Mouse (Mus musculus) embryonic facial prominence, embryonic 14.5 days (tissue): ENCODE data around the gene Dgkd. TPM values are rescaled to one million over a fixed set of nuclear protein-coding genes. Genes with fewer than 3 reads are reported as not detected.
A peak's percentile ranks its signal among the peaks of the same experiment; 100 is the strongest.

ENCODE experiments used
- ATAC-seq: fragments of 200-750 bp; cut with Nextera tagmentation; 2 replicates; pipeline ENCODE4 v1.8.0; 2017; ENCODE audit warnings: low read depth, moderate number of reproducible peaks, moderate TSS enrichment
- DNase-seq: peaks from one replicate; pipeline ENCODE4 v3.0.0-alpha.2; 2015; ENCODE audit warnings: low spot score
- H3K27ac ChIP-seq: fragments of 300-500 bp; sonication (generic); replicated peaks from 2 replicates; pipeline ENCODE4 v1.5.1; 2014; ENCODE audit warnings: low read depth, mild to moderate bottlenecking, low read length, moderate library complexity
- H3K27me3 ChIP-seq: fragments of 300-500 bp; sonication (generic); replicated peaks from 2 replicates; pipeline ENCODE4 v1.6.1; 2014; ENCODE audit warnings: low read length; ENCODE audit not compliant: control insufficient read depth, insufficient read depth
- H3K36me3 ChIP-seq: fragments of 300-500 bp; sonication (generic); 2 replicates; pipeline ENCODE4 v1.6.1; 2014; ENCODE audit warnings: low read length, mixed read lengths; ENCODE audit not compliant: control insufficient read depth, insufficient read depth
- H3K4me1 ChIP-seq: fragments of 300-500 bp; sonication (generic); 2 replicates; pipeline ENCODE4 v1.6.1; 2014; ENCODE audit warnings: antibody characterized with exemption, low read length; ENCODE audit not compliant: control insufficient read depth, insufficient read depth
- H3K4me2 ChIP-seq: fragments of 300-500 bp; sonication (generic); 2 replicates; pipeline ENCODE4 v1.6.1; 2014; ENCODE audit warnings: low read depth, mild to moderate bottlenecking, low read length, moderate library complexity, mixed read lengths
- H3K4me3 ChIP-seq: fragments of 300-500 bp; sonication (generic); 2 replicates; pipeline ENCODE4 v1.5.1; 2014; ENCODE audit warnings: low read depth, mild to moderate bottlenecking, low read length
- H3K9ac ChIP-seq: fragments of 300-500 bp; sonication (generic); 2 replicates; pipeline ENCODE4 v1.6.1; 2014; ENCODE audit warnings: low read depth, mild to moderate bottlenecking, low read length, moderate library complexity, mixed read lengths
- H3K9me3 ChIP-seq: fragments of 300-500 bp; sonication (generic); 2 replicates; pipeline ENCODE4 v1.6.1; 2016; ENCODE audit warnings: low read length; ENCODE audit not compliant: control insufficient read depth
- WGBS: fragments of 180-500 bp; shearing (Covaris S2); extraction: QIAGEN DNeasy Blood & Tissue Kit; methylation state at CpG from one replicate; pipeline ENCODE4 v1.1.7; 2014; 5-methylcytosine and 5-hydroxymethylcytosine counted together
- polyA plus RNA-seq: library from polyadenylated mRNA; unstranded; fragments of >200 nt; fragmentation: Nextera tagmentation; extraction: Ambion mirVana; gene quantifications from 2 replicates; pipeline ENCODE4 v1.2.1, GENCODE M21; 2014

The Dgkd gene
- polyA plus RNA-seq, 1 experiment from 2014 or later, result 31.7 TPM

DNA sequence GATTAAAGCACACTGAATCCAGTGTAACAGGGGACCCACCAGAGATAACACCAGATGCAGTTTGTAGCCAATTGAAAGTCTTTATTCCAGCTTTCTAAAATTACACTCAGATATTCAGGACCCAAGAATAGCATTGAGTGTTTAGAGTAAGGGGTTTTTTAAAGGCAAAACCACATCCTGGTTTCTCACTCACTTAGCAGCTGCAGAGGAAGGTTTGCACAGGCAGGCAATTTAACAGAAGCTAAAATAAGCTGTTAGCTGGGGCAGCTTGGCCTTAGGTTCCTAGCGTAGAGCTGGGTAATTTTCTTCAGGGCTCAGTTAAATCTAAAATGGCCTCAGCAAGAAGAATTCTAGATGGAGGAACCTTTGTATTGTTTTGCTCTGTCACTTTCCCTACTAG is 13.6 kb downstream of the Dgkd start:
- WGBS, result 55% methylated on average over 1 of the region's 1 CpGs
- H3K4me2 ChIP-seq, result no peak overlapping the region

DNA sequence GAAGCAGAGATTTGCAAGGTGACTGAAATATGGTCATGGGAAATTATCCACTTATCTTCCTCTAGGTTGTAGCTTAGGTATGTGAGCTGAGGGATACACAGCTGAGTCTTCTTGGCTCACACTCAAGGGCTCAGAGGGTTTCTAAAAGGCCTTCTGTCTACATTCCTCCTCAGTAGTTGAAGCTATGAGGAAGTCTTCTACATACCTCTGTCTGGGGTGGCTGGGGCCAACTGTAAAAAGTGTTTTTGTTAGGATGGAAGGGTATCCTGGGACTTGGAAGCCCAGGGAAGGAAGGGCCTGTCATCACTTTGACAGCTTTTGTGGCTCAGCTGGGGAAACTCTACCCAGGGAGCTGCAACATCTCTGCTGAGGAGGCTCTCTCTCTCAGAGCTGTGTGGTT is 18.5 kb downstream of the Dgkd start:
- Histone ChIP-seq H3K27ac (no peak overlapping the region), H3K36me3 (no peaks in the 10 kb centered on the region), H3K4me1 (peaks cover 10% of the 10 kb centered on the region; the same call in 1 of the 2 replicates), H3K4me3 (no peak overlapping the region), H3K4me2 (no peak overlapping the region), H3K9me3 (no peaks in the 10 kb centered on the region), H3K27me3 (no peaks in the 10 kb centered on the region), H3K9ac (no peak overlapping the region)
- DNase-seq, result peak; percentile 71
- ATAC-seq, result peak; percentile 68; the same call in 1 of the 2 replicates

More for the DNA sequence above, 13.6 kb downstream of the Dgkd start:
- Histone ChIP-seq H3K27me3 (no peaks in the 10 kb centered on the region), H3K9me3 (no peaks in the 10 kb centered on the region), H3K4me1 (peaks cover 14% of the 10 kb centered on the region; the same call in 1 of the 2 replicates), H3K9ac (no peak overlapping the region), H3K36me3 (no peaks in the 10 kb centered on the region), H3K4me3 (no peak overlapping the region), H3K27ac (no peak overlapping the region)
- peak; percentile 32 for DNase-seq
- ATAC-seq, result no peak

DNA sequence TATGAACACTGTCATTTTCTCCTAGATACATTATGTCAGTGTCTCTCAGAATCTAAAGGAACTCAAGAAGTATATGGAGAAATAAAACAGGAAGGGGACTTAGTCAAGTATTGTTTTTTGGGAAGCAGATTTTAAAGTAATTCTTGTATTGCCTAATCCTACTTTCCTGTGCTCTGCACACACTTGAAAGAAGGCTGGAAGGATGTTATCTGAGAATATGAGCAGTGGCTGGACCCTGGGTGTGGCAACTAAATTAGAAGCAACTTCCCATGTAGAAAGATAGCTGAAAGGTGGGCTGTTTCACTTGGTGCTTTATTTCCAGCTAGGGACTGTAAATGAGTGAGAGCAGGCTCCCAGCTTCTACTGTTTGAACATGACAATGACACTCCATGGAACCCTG is 20.0 kb downstream of the Dgkd start:
- H3K4me1 ChIP-seq, result peaks cover 20% of the 10 kb centered on the region
- H3K9me3 ChIP-seq, result no peaks in the 10 kb centered on the region
- no peak overlapping the region for H3K4me3 ChIP-seq
- H3K4me2 ChIP-seq, result no peak overlapping the region
- H3K27ac ChIP-seq, result no peak overlapping the region
- no peak for DNase-seq
- H3K36me3 ChIP-seq, result no peaks in the 10 kb centered on the region
- no peaks in the 10 kb centered on the region for H3K27me3 ChIP-seq
- no peak for ATAC-seq
- no peak overlapping the region for H3K9ac ChIP-seq

DNA sequence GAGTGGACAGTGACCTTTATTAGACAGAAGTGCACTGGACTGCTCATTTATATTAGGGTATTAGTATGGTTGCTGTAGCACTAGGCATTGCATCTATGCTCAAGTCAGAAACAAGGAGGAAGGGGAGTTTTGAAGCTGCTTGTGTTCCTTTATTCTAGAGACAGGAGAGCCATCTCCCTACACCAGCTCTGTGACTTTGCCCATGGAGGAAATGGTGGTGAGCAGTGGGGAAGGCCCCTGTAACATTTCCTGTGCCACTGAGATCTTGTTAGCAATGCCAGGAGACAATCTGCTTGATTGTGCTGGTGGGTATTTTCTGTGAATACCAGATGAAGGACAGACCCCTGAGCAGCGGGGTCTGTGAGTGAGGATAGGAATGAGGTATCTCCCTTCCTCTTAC is 23.0 kb downstream of the Dgkd start:
- H3K4me2 ChIP-seq, result no peak overlapping the region
- H3K4me3 ChIP-seq, result no peak overlapping the region
- no peaks in the 10 kb centered on the region for H3K9me3 ChIP-seq
- DNase-seq (no peak), ATAC-seq (no peak)
- H3K4me1 ChIP-seq, result peaks cover 42% of the 10 kb centered on the region
- 91% methylated on average over 1 of the region's 1 CpGs for WGBS
- no peak overlapping the region for H3K9ac ChIP-seq
- no peak overlapping the region for H3K27ac ChIP-seq
- H3K27me3 ChIP-seq, result no peaks in the 10 kb centered on the region
- H3K36me3 ChIP-seq, result peaks cover 4% of the 10 kb centered on the region; the same call in 1 of the 2 replicates

DNA sequence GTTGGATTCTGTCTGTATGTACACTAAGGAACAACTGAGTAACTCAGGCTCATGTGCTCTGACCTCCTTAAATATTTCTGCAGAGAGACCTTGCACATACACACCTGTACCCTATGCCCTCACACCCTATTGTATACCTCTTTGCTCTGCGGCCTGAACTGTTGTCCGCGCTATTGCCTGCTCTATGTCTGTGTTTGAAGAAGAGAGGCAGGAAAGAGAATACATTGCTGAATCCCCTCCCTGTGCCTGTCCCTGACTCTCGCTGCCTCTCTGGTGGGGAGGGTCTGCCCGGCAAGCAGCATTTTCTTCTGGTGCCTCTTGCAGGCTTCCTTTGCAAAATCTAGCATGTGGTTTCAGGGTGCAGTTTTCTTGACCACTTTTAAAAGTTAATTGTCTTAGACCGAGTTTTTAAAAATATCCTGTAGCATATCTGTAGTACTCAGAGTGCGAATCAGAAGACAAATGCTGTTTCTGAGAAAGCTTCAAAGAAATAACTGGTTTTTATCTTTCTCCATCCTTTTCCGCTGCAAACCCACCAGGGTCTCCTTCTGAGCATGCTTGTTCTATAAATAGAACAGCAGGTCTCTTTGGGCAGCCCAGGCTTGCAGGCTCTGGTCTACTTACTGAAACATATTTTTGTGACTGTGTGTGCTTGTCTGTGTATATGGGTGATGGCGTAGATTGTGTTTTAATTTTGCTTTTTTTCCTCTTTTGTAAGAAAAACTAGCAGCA is 24.6 kb downstream of the Dgkd start:
- DNase-seq (no peak), ATAC-seq (no peak)
- Histone ChIP-seq H3K4me1 (peaks cover 36% of the 10 kb centered on the region), H3K9ac (peak overlapping the region; percentile 28; the same call in 1 of the 2 replicates), H3K4me2 (no peak overlapping the region), H3K9me3 (no peaks in the 10 kb centered on the region), H3K27ac (0 out of 2 replicates have a peak overlapping the region, but pooled peaks have one; percentile 46), H3K36me3 (peaks cover 5% of the 10 kb centered on the region), H3K4me3 (no peak overlapping the region), H3K27me3 (no peaks in the 10 kb centered on the region)
- WGBS, result 54% methylated on average over 9 of the region's 9 CpGs

DNA sequence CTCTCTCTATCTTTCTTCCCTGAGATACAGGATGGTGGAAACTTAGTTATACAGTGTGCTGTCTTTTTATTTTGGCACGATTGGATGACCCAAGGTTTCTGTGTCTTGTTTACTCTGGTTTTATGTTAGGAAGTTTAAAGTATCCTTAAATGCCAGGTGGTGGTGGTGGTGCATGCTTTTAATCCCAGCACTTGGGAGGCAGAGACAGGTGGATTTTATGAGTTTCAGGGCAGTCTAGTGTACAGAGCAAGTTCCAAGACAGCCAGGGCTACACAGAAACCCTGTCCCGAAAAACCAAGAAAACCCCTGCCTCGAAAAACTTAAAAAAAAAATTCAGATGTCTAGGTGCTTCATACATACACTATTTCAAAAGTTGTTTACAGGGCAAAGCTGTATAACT is 25.9 kb downstream of the Dgkd start:
- 86% methylated on average over 3 of the region's 3 CpGs for WGBS
- Histone ChIP-seq H3K27ac (no peak overlapping the region; the same call in 1 of the 2 replicates), H3K27me3 (no peaks in the 10 kb centered on the region)

DNA sequence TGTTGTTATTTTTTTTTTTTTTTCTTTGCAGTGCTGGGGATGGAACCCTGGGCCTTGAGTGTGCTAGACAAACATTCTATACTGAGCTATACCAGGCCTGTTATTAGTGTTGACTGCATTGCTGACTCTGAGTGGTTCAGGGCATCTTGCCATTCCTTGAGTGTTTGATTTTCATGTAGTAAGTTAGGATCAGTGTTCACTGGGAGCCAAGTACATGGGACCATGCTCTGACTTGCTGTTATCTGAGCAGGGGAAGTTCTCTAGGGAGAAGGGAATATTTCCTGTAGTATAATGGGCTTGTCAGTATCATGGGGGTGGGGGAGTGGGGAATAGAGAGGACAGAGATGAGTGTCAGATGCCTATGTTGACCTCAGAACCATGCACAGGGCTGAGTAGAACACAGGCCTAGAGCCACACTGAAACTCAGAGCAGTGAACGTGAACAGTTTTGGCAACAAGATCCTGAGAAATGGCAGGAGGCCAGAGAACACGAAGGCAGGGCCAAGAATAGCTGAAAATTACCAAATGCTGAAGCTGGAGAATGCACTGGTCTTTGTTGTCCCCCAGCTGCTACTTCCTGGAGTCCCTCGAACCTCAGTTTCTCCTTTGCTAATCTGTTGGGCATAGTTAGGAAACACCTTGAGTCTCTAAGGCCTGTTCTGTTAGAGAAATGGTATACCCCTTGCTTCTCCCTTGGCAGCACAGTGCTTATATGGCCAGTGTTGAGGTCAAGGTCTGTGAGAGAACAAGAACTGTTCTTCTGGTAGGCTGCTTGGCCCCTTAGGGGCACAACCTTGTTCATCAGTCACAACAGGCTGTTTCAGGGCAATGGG is 26.6 kb downstream of the Dgkd start:
- H3K9ac ChIP-seq, result 0 out of 2 replicates have a peak overlapping the region, but pooled peaks have one; percentile 1
- ATAC-seq (peak; percentile 85), DNase-seq (peak; percentile 87)
- H3K4me3 ChIP-seq, result no peak overlapping the region
- H3K36me3 ChIP-seq, result peaks cover 20% of the 10 kb centered on the region
- H3K27ac ChIP-seq, result peak overlapping the region; percentile 69
- no peak overlapping the region; the same call in 1 of the 2 replicates for H3K4me2 ChIP-seq
- WGBS, result 30% methylated on average over 3 of the region's 3 CpGs
- peaks cover 36% of the 10 kb centered on the region for H3K4me1 ChIP-seq
- H3K27me3 ChIP-seq, result no peaks in the 10 kb centered on the region
- H3K9me3 ChIP-seq, result no peaks in the 10 kb centered on the region

More for the DNA sequence above, 25.9 kb downstream of the Dgkd start:
- Histone ChIP-seq H3K4me3 (no peak overlapping the region), H3K4me2 (no peak overlapping the region), H3K9ac (no peak overlapping the region), H3K4me1 (peaks cover 36% of the 10 kb centered on the region), H3K9me3 (no peaks in the 10 kb centered on the region), H3K36me3 (peaks cover 14% of the 10 kb centered on the region)
- ATAC-seq, result no peak
- DNase-seq, result no peak

DNA sequence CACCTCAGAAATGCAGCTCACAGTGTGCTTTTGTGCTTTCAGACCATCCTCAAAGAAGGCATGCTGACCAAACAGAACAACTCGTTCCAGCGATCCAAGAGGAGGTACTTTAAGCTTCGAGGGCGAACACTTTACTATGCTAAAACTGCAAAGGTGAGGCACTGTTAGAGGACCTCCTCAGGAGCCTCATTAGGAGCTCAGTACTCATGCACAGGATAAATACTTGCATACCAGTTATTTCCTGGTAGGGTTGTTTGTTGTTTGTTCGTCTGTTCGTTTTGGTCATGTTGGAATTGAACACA is 27.2 kb downstream of the Dgkd start:
- Histone ChIP-seq H3K9me3 (no peaks in the 10 kb centered on the region), H3K27ac (peak overlapping the region; percentile 69), H3K36me3 (peaks cover 23% of the 10 kb centered on the region), H3K27me3 (no peaks in the 10 kb centered on the region), H3K4me2 (no peak overlapping the region; the same call in 1 of the 2 replicates), H3K9ac (no peak overlapping the region), H3K4me3 (no peak overlapping the region), H3K4me1 (peaks cover 36% of the 10 kb centered on the region)
- ATAC-seq (no peak), DNase-seq (no peak)
- WGBS, result 83% methylated on average over 6 of the region's 6 CpGs
